Mouse (Mus musculus): ENCODE measurements around the gene D7Ertd443e. TPM values are rescaled to one million over a fixed set of nuclear protein-coding genes. Genes with fewer than 3 reads are reported as not detected.

D7Ertd443e gene
- total RNA-seq, 2 experiments from 2014 or later = 2.8 to 2.9 TPM

GRCm38 (mm10) chr7:134230708-134231107, 154.8 kb downstream of the D7Ertd443e start:
- no peak for DNase-seq
- intact Hi-C loops (cut with DNase I) = no loop called here

GRCm38 (mm10) chr7:134229899-134230298, 155.6 kb downstream of the D7Ertd443e start:
- no peak for DNase-seq
- intact Hi-C loops (cut with DNase I) = no loop called here

- DNase-seq = peak; percentile 6 to 19
- intact Hi-C loops (cut with DNase I) = no loop called here
Measured at GRCm38 (mm10) chr7:134227773-134228455, 157.5 kb downstream of the D7Ertd443e start.

DNA sequence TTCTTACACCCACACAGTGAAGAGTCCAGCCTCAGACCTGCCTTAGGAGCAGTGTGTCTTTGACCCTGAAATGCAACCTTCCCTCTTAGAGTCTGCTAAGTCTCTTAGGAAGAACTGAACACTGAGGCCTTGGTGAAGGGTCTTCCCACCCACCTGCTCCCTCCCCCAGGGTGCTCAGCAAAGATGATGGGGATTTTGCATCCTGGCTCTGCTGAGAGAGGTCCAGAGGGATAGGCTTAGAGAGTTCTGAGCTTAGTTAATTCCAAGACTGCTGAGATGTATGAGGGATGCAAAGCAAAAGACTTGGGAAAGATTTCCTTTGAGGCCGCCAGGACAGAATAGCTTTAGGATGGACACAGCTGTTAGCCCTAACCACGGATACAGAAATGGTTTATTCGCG, 158.4 kb downstream of the D7Ertd443e start:
- intact Hi-C loops (cut with DNase I) = no loop called here
- no peak for DNase-seq

DNA sequence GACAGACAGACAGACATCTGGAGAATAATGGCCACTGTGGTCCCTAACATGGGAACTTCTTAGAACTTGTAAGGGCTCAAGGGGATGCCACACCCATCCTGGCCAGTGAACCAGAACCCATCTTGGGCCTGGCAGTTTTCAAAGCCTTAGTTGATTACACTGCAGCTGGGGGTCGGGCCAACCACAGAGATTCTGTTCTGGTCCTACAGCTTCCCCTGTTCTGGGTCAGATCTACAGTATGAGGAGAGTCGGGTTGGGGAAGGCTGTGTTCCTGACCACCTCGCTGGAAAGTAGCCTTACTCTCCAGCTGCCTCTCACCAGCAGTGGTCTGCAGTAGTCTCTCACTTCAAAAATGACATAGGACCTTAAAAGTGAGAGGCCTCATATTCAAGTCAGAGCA, 159.2 kb downstream of the D7Ertd443e start:
- no peak for DNase-seq
- intact Hi-C loops (cut with DNase I) = loop anchor here (1.0 kb wide), 1 partner anchor 35 kb away; no protein-coding TSS in a partner anchor

GRCm38 (mm10) chr7:134224741-134225612, 160.5 kb downstream of the D7Ertd443e start:
- intact Hi-C loops (cut with DNase I) = loop anchor here (1.0 to 5.0 kb wide), 3 partner anchors 123 to 369 kb away; no protein-coding TSS in a partner anchor
- DNase-seq = peak; percentile 74 to 78

GRCm38 (mm10) chr7:134224421-134224740, 161.1 kb downstream of the D7Ertd443e start:
- intact Hi-C loops (cut with DNase I) = loop anchor here (1.0 to 5.0 kb wide), 2 partner anchors 197 to 368 kb away; no protein-coding TSS in a partner anchor
- peak in 1 of 2 experiments; percentile 45 for DNase-seq

DNA sequence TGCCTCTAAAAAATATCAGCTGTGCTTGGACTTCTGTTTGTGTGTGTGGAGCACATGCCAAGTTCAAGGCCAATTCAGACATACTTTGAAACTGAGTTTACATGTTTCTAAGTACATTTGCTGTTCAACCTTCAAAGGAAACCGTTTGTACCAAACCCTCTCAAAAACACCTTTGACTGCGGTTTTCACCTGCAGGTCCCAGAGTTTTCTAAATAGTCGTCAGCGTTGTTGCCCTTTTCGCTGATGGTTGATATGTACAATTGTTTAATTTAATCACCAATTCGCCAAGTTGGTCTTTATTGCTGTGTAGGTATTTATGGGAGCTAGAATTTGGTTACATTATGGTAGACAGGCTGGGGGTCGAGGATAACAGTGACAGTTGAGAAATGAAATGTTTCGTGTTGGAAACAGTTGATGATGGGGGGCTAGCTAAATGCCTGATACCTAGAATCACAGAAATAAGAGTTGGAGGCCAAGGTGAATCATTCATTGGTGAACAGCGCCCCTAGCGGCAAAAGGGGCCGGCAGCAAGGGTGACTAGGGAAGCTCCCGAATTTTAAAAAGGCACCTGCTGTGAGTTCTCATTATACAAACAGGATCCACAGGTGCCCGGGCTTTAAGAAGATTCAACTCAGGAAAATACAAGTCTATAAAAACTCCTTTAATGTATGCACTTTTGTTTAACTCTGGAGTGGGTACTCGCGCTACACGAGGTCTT, 161.9 kb downstream of the D7Ertd443e start:
- intact Hi-C loops (cut with DNase I) = loop anchor here (1.0 to 5.0 kb wide), 3 partner anchors 196 to 367 kb away; no protein-coding TSS in a partner anchor
- DNase-seq = peak; percentile 84 to 92

Other genes with a start within 250 kb of the D7Ertd443e start
- 10 to 100 TPM in 1 of 2 experiments, 1 to 10 TPM in 1; 8.1 to 14.0 TPM for gene Adam12, start 153.5 kb downstream of the D7Ertd443e start, total RNA-seq (2021)